12 mouse cellular contexts compared by ENCODE assay signal in genomic region chr8:12555515-12556145, GRCm38 (mm10). TPM values are rescaled to one million over a fixed set of nuclear protein-coding genes. Genes with fewer than 3 reads are reported as not detected.
DNase-seq lines count a peak whose midpoint lies in the region.
"Had no signal": no experiment of that assay in that cellular context is flagged by ENCODE, and none has a peak within 500 bp of the region (broad histone marks: within the 10 kb centered on the region; RNA-seq: fewer than 3 reads in every experiment).

No protein-coding gene starts in this region.

- WGBS in limb, embryonic 10.5 days: 37% methylated on average over 15 of the region's 15 CpGs

- H3K27me3 ChIP-seq in limb, embryonic 10.5 days (ENCODE audit: low read depth, poor library complexity, severe bottlenecking): peaks cover 97% of the 10 kb centered on the region

- H3K9me3 ChIP-seq in limb, embryonic 10.5 days (replicated peaks): no peaks in the 10 kb centered on the region

- no peaks in the 10 kb centered on the region for H3K36me3 ChIP-seq in limb, embryonic 10.5 days

- H3K4me3 ChIP-seq in limb, embryonic 10.5 days: no peak overlapping the region

- peak; percentile 11 for DNase-seq in kidney, adult 9 months
- no peak for DNase-seq in kidney, postnatal 10 days
- peak; percentile 23 for DNase-seq in right cerebral cortex, postnatal 4 days
- no peak for DNase-seq in right cerebral cortex, adult 2 months (ENCODE audit: low spot score in 2 of 2)
- DNase-seq in limb, embryonic 10.5 days (ENCODE audit: low spot score): peak; percentile 51
- no peak for DNase-seq in spleen, postnatal 14 days (ENCODE audit: low spot score in 2 of 2)
- no peak for DNase-seq in frontal cortex, postnatal 14 days (ENCODE audit: low spot score in 2 of 2)
- DNase-seq: cerebellum, postnatal 25 days; right cerebral cortex, postnatal 25 days had no signal

- no peak overlapping the region for H3K27ac ChIP-seq in limb, embryonic 10.5 days

- H3K4me1 ChIP-seq in limb, embryonic 10.5 days: peaks cover 13% of the 10 kb centered on the region

RNA-seq across cellular contexts. Expression of gene Spaca7, which starts 17.2 kb away (rescaled TPM):
- polyA plus RNA-seq in limb, embryonic 10.5 days (2016; fragmentation: Nextera tagmentation; extraction: Ambion mirVana): not detected in 2 replicates
- polyA plus RNA-seq: gonadal fat pad, adult 2 months; intestine, embryonic 14.5 days; lung, embryonic 16.5 days had no signal

Comparison
In these comparisons a context has a peak if more than half of its experiments do, and no peak if none do; other contexts are left out.
1. DNase-seq: peak in kidney, adult 9 months (single experiment), right cerebral cortex, postnatal 4 days (single experiment) and limb, embryonic 10.5 days (single experiment); none in kidney, postnatal 10 days (single experiment), right cerebral cortex, adult 2 months (0 of 2), spleen, postnatal 14 days (0 of 2) and frontal cortex, postnatal 14 days (0 of 2).